Mouse (Mus musculus): ENCODE data around the gene Pde1c. TPM values are rescaled to one million over a fixed set of nuclear protein-coding genes. Genes with fewer than 3 reads are reported as not detected.

Pde1c gene
- total and polyA plus RNA-seq, 2 experiments = 0.37 TPM; not detected in 1

GRCm38 (mm10) chr6:56049104-56049503 is 519.8 kb downstream of the Pde1c start:
- H3K27ac ChIP-seq (replicated peaks; ENCODE audit: insufficient read depth, low read depth, low read length) = no peak overlapping the region
- no peak overlapping the region for H3K4me3 ChIP-seq (ENCODE audit: insufficient read depth, low read depth, low read length)
- peak; percentile 32 for DNase-seq (ENCODE audit: extremely low read depth, low read depth, low spot score)
- H3K4me1 ChIP-seq (ENCODE audit: control insufficient read depth, insufficient read depth, low read length) = no peaks in the 10 kb centered on the region
- H3K27me3 ChIP-seq (ENCODE audit: control insufficient read depth, insufficient read depth, low read length) = no peaks in the 10 kb centered on the region
- TF ChIP-seq CTCF (IDR thresholded peaks at IDR 0.05; ENCODE audit: low read depth, low read length) (no peak; the same call in 1 of the 2 replicates), POLR2A (IDR thresholded peaks at IDR 0.05; ENCODE audit: extremely low read depth, insufficient read depth, low read length) (no peak)
- H3K36me3 ChIP-seq (ENCODE audit: control insufficient read depth, insufficient read depth, low read length) = no peaks in the 10 kb centered on the region
- no peaks in the 10 kb centered on the region for H3K79me2 ChIP-seq (ENCODE audit: control insufficient read depth, insufficient read depth, low read length)
- 23% methylated on average over 4 of the region's 4 CpGs for WGBS
- no peak overlapping the region for H3K9ac ChIP-seq (ENCODE audit: low read depth, low read length)

- TF ChIP-seq POLR2A (IDR thresholded peaks at IDR 0.05; ENCODE audit: extremely low read depth, insufficient read depth, low read length) = no peak
- TF ChIP-seq CTCF (IDR thresholded peaks at IDR 0.05; ENCODE audit: low read depth, low read length) = no peak
- no peak for DNase-seq (ENCODE audit: extremely low read depth, low read depth, low spot score)
- WGBS = 85% methylated on average over 3 of the region's 3 CpGs
- Histone ChIP-seq H3K4me3 (ENCODE audit: insufficient read depth, low read depth, low read length) (no peak overlapping the region), H3K4me1 (ENCODE audit: control insufficient read depth, insufficient read depth, low read length) (no peaks in the 10 kb centered on the region), H3K79me2 (ENCODE audit: control insufficient read depth, insufficient read depth, low read length) (no peaks in the 10 kb centered on the region), H3K9ac (ENCODE audit: low read depth, low read length) (no peak overlapping the region), H3K36me3 (ENCODE audit: control insufficient read depth, insufficient read depth, low read length) (no peaks in the 10 kb centered on the region), H3K27ac (replicated peaks; ENCODE audit: insufficient read depth, low read depth, low read length) (no peak overlapping the region), H3K27me3 (ENCODE audit: control insufficient read depth, insufficient read depth, low read length) (no peaks in the 10 kb centered on the region)
Observed at GRCm38 (mm10) chr6:56048580-56048979, 520.3 kb downstream of the Pde1c start.

GRCm38 (mm10) chr6:56044716-56045115 is 524.2 kb downstream of the Pde1c start:
- no peak overlapping the region for H3K9ac ChIP-seq (ENCODE audit: low read depth, low read length)
- no peaks in the 10 kb centered on the region for H3K79me2 ChIP-seq (ENCODE audit: control insufficient read depth, insufficient read depth, low read length)
- H3K4me1 ChIP-seq (ENCODE audit: control insufficient read depth, insufficient read depth, low read length) = no peaks in the 10 kb centered on the region
- no peak for TF ChIP-seq POLR2A (IDR thresholded peaks at IDR 0.05; ENCODE audit: extremely low read depth, insufficient read depth, low read length)
- TF ChIP-seq CTCF (IDR thresholded peaks at IDR 0.05; ENCODE audit: low read depth, low read length) = no peak
- 74% methylated on average over 1 of the region's 1 CpGs for WGBS
- DNase-seq (ENCODE audit: extremely low read depth, low read depth, low spot score) = no peak
- no peak overlapping the region for H3K4me3 ChIP-seq (ENCODE audit: insufficient read depth, low read depth, low read length)
- H3K27ac ChIP-seq (replicated peaks; ENCODE audit: insufficient read depth, low read depth, low read length) = no peak overlapping the region
- no peaks in the 10 kb centered on the region for H3K27me3 ChIP-seq (ENCODE audit: control insufficient read depth, insufficient read depth, low read length)
- no peaks in the 10 kb centered on the region for H3K36me3 ChIP-seq (ENCODE audit: control insufficient read depth, insufficient read depth, low read length)

DNA sequence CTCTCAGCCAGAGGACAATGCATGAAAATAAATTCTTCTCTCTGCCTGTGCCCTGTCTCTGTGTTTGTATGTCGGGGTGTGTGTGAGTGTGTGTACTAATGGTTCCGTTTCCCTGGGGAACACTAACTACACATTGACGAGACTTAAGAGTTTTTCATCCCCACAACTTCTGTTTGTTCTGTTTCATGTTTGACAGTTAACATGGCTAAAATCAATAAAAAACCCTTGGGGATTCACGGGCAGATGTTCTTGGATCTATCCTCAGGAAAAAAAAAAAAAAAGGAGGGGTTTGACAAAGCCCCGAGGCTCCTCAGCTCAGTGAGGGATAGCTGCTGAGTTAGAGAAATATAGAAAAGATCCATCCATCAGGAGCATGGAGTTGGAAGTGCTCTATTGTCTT is 524.6 kb downstream of the Pde1c start:
- no peak overlapping the region for H3K27ac ChIP-seq (replicated peaks; ENCODE audit: insufficient read depth, low read depth, low read length)
- 47% methylated on average over 5 of the region's 5 CpGs for WGBS
- H3K79me2 ChIP-seq (ENCODE audit: control insufficient read depth, insufficient read depth, low read length) = no peaks in the 10 kb centered on the region

GRCm38 (mm10) chr6:56039476-56040055 is 529.3 kb downstream of the Pde1c start:
- no peak overlapping the region for H3K27ac ChIP-seq (replicated peaks; ENCODE audit: insufficient read depth, low read depth, low read length)
- H3K9ac ChIP-seq (ENCODE audit: low read depth, low read length) = no peak overlapping the region
- DNase-seq (ENCODE audit: extremely low read depth, low read depth, low spot score) = no peak
- no peaks in the 10 kb centered on the region for H3K4me1 ChIP-seq (ENCODE audit: control insufficient read depth, insufficient read depth, low read length)
- no peak for TF ChIP-seq CTCF (IDR thresholded peaks at IDR 0.05; ENCODE audit: low read depth, low read length)
- TF ChIP-seq POLR2A (IDR thresholded peaks at IDR 0.05; ENCODE audit: extremely low read depth, insufficient read depth, low read length) = no peak
- 65% methylated on average over 4 of the region's 4 CpGs for WGBS
- no peaks in the 10 kb centered on the region for H3K79me2 ChIP-seq (ENCODE audit: control insufficient read depth, insufficient read depth, low read length)
- no peak overlapping the region for H3K4me3 ChIP-seq (ENCODE audit: insufficient read depth, low read depth, low read length)
- no peaks in the 10 kb centered on the region for H3K27me3 ChIP-seq (ENCODE audit: control insufficient read depth, insufficient read depth, low read length)
- H3K36me3 ChIP-seq (ENCODE audit: control insufficient read depth, insufficient read depth, low read length) = no peaks in the 10 kb centered on the region

More for the DNA sequence above, 524.6 kb downstream of the Pde1c start:
- no peak overlapping the region for H3K9ac ChIP-seq (ENCODE audit: low read depth, low read length)
- no peak overlapping the region for H3K4me3 ChIP-seq (ENCODE audit: insufficient read depth, low read depth, low read length)
- no peaks in the 10 kb centered on the region for H3K4me1 ChIP-seq (ENCODE audit: control insufficient read depth, insufficient read depth, low read length)
- no peak for DNase-seq (ENCODE audit: extremely low read depth, low read depth, low spot score)
- H3K27me3 ChIP-seq (ENCODE audit: control insufficient read depth, insufficient read depth, low read length) = no peaks in the 10 kb centered on the region
- TF ChIP-seq CTCF (IDR thresholded peaks at IDR 0.05; ENCODE audit: low read depth, low read length) (no peak), POLR2A (IDR thresholded peaks at IDR 0.05; ENCODE audit: extremely low read depth, insufficient read depth, low read length) (no peak)
- H3K36me3 ChIP-seq (ENCODE audit: control insufficient read depth, insufficient read depth, low read length) = no peaks in the 10 kb centered on the region

DNA sequence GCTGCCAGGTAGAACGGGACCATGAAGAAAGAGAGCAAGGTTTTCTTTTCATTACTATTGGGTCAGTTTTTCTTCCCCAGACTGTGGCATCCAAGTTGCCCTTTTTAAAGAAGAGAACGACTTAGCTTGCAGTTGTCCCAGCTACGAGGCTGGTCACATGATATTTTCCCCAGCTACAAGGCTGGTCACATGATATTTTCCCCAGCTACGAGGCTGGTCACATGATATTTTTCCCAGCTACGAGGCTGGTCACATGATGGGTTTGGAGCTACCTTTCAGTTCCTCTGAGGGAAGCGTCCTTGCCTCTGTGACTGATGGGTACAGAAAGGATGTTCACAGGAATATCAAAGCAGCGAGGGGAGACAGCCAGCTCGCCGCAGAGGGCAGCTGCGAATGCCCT is 533.8 kb downstream of the Pde1c start:
- no peaks in the 10 kb centered on the region for H3K36me3 ChIP-seq (ENCODE audit: control insufficient read depth, insufficient read depth, low read length)
- H3K4me1 ChIP-seq (ENCODE audit: control insufficient read depth, insufficient read depth, low read length) = no peaks in the 10 kb centered on the region
- no peak overlapping the region for H3K4me3 ChIP-seq (ENCODE audit: insufficient read depth, low read depth, low read length)
- TF ChIP-seq POLR2A (IDR thresholded peaks at IDR 0.05; ENCODE audit: extremely low read depth, insufficient read depth, low read length) (no peak), CTCF (IDR thresholded peaks at IDR 0.05; ENCODE audit: low read depth, low read length) (no peak)
- WGBS = 77% methylated on average over 10 of the region's 10 CpGs
- H3K27ac ChIP-seq (replicated peaks; ENCODE audit: insufficient read depth, low read depth, low read length) = no peak overlapping the region
- DNase-seq (ENCODE audit: extremely low read depth, low read depth, low spot score) = no peak
- no peaks in the 10 kb centered on the region for H3K79me2 ChIP-seq (ENCODE audit: control insufficient read depth, insufficient read depth, low read length)
- no peak overlapping the region for H3K9ac ChIP-seq (ENCODE audit: low read depth, low read length)
- H3K27me3 ChIP-seq (ENCODE audit: control insufficient read depth, insufficient read depth, low read length) = no peaks in the 10 kb centered on the region
